Mouse (Mus musculus) heart, postnatal 0 days (tissue): ENCODE results near the gene Zswim7. TPM values are rescaled to one million over a fixed set of nuclear protein-coding genes. Genes with fewer than 3 reads are reported as not detected.

Source experiments
- ATAC-seq: fragments of 200-750 bp; cut with Nextera tagmentation; 2 replicates; pipeline ENCODE4 v1.8.0; 2017; ENCODE audit warnings: low read depth, moderate number of reproducible peaks, moderate library complexity; ENCODE audit not compliant: insufficient read depth
- DNase-seq: peaks from one replicate; pipeline ENCODE4 v3.0.0-alpha.2; 2016; ENCODE audit warnings: low spot score
- H3K27ac ChIP-seq: fragments of 300-500 bp; sonication (generic); 2 replicates; pipeline ENCODE4 v1.5.1; 2014; ENCODE audit warnings: low read depth, mild to moderate bottlenecking
- H3K27me3 ChIP-seq: fragments of 300-500 bp; sonication (generic); 2 replicates; pipeline ENCODE4 v1.6.1; 2014; ENCODE audit warnings: low read length, mixed read lengths; ENCODE audit not compliant: control insufficient read depth, insufficient read depth
- H3K36me3 ChIP-seq: fragments of 300-500 bp; sonication (generic); replicated peaks from 2 replicates; pipeline ENCODE4 v1.6.1; 2014; ENCODE audit warnings: low read length, mixed read lengths; ENCODE audit not compliant: control insufficient read depth, insufficient read depth
- H3K4me1 ChIP-seq: fragments of 300-500 bp; sonication (generic); 2 replicates; pipeline ENCODE4 v1.6.1; 2014; ENCODE audit warnings: antibody characterized with exemption; ENCODE audit not compliant: control insufficient read depth, insufficient read depth
- H3K4me2 ChIP-seq: fragments of 300-500 bp; sonication (generic); 2 replicates; pipeline ENCODE4 v1.6.1; 2014; ENCODE audit warnings: low read depth, mild to moderate bottlenecking, low read length, moderate library complexity
- H3K4me3 ChIP-seq: fragments of 300-500 bp; sonication (generic); 2 replicates; pipeline ENCODE4 v1.5.1; 2014; ENCODE audit warnings: low read depth, low read length
- H3K9ac ChIP-seq: fragments of 300-500 bp; sonication (generic); replicated peaks from 2 replicates; pipeline ENCODE4 v1.6.1; 2014; ENCODE audit warnings: low read depth, low read length, mixed read lengths
- H3K9me3 ChIP-seq: fragments of 300-500 bp; sonication (generic); replicated peaks from 2 replicates; pipeline ENCODE4 v1.6.1; 2016; ENCODE audit warnings: low read length; ENCODE audit not compliant: control insufficient read depth
- CTCF ChIP-seq: IDR thresholded peaks from 2 replicates; pipeline ENCODE4 v1.5.1; 2016; ENCODE audit warnings: antibody characterized with exemption, control low read depth, low read depth
- EP300 ChIP-seq: IDR thresholded peaks from 2 replicates; pipeline ENCODE4 v1.6.1; 2016; ENCODE audit warnings: antibody characterized with exemption, low read depth
- WGBS: fragments of 180-500 bp; shearing (Covaris S2); extraction: QIAGEN DNeasy Blood & Tissue Kit; methylation state at CpG from one replicate; pipeline ENCODE4 v1.1.7; 2014; 5-methylcytosine and 5-hydroxymethylcytosine counted together
- polyA plus RNA-seq: library from polyadenylated mRNA; unstranded; fragments of >200 nt; fragmentation: Nextera tagmentation; extraction: Ambion mirVana; gene quantifications from 2 replicates; pipeline ENCODE4 v1.2.1, GENCODE M21; 2015
- total RNA-seq: library from RNA; depleted of rRNA; stranded (reverse); fragments of >200 nt; gene quantifications from 2 replicates; pipeline ENCODE4 v1.2.3, GENCODE M21; 2014; ENCODE audit warnings: low replicate concordance

The Zswim7 gene
- total and polyA plus RNA-seq, 2 experiments from 2014 or later = 39.0 to 43.3 TPM

DNA sequence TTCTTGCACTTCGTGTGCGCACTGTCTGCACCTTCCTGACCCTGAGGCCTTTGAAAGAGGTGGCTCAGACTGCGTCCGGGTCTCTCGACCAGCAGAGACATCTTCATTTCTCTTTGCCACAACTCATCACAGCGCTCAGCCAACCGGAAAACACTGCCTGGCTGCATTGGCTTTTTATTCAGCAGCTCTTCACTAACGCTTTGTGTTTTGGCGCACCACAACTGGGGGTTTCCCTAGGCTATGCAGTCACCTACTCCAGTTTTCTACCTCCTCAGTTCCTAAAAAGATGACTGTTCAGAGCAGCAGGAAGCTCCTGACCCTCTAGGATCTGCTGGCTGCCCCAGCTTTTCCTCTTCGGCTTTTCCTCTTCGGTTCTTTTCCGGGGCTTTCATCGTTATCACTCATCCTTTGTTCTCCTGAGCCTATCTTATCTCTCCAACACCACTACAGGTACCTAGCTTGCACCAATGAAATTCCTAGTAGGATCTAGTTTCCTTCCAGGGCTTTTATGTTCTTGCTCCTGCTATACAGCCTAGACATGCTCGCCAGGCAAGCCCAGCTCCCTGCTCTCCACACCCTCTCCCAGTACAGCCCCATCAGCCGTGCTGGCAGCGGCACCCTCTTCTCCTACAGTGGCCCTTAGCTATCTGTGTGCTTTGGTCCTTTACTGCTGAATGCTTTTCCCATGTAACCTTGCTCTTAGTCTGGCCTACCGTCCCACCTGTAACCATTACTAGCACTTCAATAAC lies 14.5 kb downstream of the Zswim7 start:
- no peak overlapping the region for H3K4me2 ChIP-seq
- no peak for ATAC-seq
- WGBS = 57% methylated on average over 17 of the region's 17 CpGs
- no peak for DNase-seq
- no peaks in the 10 kb centered on the region for H3K9me3 ChIP-seq
- TF ChIP-seq EP300 (no peak), CTCF (no peak)
- H3K9ac ChIP-seq = no peak overlapping the region
- no peaks in the 10 kb centered on the region for H3K27me3 ChIP-seq
- no peak overlapping the region for H3K27ac ChIP-seq
- no peaks in the 10 kb centered on the region for H3K36me3 ChIP-seq
- H3K4me1 ChIP-seq = no peaks in the 10 kb centered on the region
- H3K4me3 ChIP-seq = no peak overlapping the region

DNA sequence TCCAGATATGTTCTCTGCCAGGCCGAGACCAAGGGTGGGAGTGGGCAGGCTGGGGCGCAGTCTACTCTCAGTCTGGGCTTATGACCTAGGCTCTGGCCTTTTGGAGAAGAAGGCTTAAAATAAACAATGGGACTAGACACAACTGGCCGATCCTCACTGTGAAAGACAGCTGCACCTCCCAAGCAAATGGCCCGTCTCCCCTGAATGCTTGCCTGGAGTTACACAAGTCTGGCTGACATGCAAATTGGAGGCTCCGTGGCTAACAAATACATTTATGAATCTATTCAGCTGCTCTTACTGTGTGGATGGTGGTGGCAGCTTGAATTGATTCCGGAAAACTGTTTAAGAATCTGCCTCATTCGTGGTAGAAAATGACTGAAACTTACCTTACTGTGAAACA lies 15.5 kb downstream of the Zswim7 start:
- WGBS = 94% methylated on average over 7 of the region's 7 CpGs
- no peaks in the 10 kb centered on the region for H3K9me3 ChIP-seq
- ATAC-seq (no peak), DNase-seq (no peak)
- TF ChIP-seq CTCF (no peak), EP300 (no peak)
- no peak overlapping the region for H3K27ac ChIP-seq
- no peak overlapping the region for H3K4me3 ChIP-seq
- H3K9ac ChIP-seq = no peak overlapping the region
- no peaks in the 10 kb centered on the region for H3K4me1 ChIP-seq
- no peaks in the 10 kb centered on the region for H3K36me3 ChIP-seq
- no peak overlapping the region for H3K4me2 ChIP-seq
- H3K27me3 ChIP-seq = no peaks in the 10 kb centered on the region

DNA sequence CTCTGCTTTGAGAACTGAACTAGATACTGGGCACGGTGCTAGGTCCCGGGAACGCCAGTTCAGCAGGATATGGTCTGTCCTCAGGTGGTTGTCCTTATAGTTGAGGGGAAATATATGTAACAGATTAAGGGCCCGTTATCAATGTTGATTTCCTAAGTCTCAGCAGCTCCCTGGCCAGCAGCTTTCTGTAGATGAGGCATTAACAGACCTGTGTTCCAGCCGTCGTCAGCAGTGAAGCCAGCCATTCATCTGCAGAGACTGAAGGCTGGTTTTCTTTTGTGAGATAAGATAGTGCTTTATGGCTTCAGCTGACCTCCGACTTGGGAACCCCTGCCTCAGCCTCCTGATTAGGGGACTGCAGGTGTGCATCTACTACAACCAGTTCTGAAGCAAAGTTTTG lies 17.2 kb downstream of the Zswim7 start:
- ATAC-seq = no peak

DNA sequence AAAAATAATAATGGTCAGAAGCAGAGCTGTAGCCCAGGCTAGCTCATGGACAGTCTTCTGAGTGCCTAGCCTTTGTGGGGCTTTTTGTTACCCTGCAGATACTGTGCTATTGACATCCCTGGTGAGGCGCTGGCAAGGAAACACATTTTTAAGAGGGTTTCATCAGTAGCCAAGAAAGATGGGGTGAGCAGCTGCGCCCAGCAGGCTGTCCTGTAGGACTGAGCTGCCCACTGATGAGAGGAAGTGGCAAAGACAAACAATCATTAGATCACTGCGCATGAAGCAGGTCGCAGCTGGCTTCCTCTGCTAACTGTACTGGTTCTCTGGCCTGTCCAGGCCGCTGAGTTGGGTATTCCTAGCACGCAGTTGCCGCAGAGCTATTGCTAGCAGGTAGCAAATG lies 17.6 kb downstream of the Zswim7 start:
- Histone ChIP-seq H3K4me1 (no peaks in the 10 kb centered on the region), H3K27ac (no peak overlapping the region), H3K9ac (no peak overlapping the region), H3K4me2 (no peak overlapping the region), H3K4me3 (no peak overlapping the region), H3K9me3 (no peaks in the 10 kb centered on the region), H3K36me3 (no peaks in the 10 kb centered on the region), H3K27me3 (no peaks in the 10 kb centered on the region)
- TF ChIP-seq CTCF (no peak), EP300 (no peak)
- WGBS = 75% methylated on average over 7 of the region's 7 CpGs
- DNase-seq (no peak), ATAC-seq (no peak)

More for the DNA sequence above, 17.2 kb downstream of the Zswim7 start:
- Histone ChIP-seq H3K4me3 (no peak overlapping the region), H3K9ac (no peak overlapping the region), H3K9me3 (no peaks in the 10 kb centered on the region), H3K4me1 (no peaks in the 10 kb centered on the region), H3K27ac (no peak overlapping the region), H3K4me2 (no peak overlapping the region), H3K27me3 (no peaks in the 10 kb centered on the region), H3K36me3 (no peaks in the 10 kb centered on the region)
- 40% methylated on average over 7 of the region's 7 CpGs for WGBS
- TF ChIP-seq CTCF (no peak), EP300 (no peak)
- no peak for DNase-seq

DNA sequence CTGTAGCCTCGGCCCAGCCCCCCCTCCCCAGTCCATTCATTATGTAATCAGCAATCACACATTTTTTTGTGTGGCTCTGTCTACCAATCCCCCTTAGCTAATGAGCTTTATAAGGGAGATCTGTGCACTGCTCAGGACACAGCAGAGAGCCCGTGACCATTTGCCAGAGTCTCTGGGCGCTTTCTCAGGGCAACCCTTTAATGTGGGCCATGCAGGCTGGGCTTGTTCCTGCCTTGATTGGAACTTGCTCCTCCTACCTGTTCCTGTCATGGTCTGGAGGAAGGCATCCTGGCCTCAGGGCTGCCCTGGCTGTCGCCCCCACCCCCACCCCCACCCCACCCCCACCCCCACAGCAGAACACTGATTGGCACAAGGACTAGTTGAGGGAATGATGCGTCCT lies 22.0 kb downstream of the Zswim7 start:
- no peak overlapping the region for H3K27ac ChIP-seq
- DNase-seq = no peak
- no peaks in the 10 kb centered on the region for H3K27me3 ChIP-seq
- ATAC-seq = no peak
- TF ChIP-seq EP300 = no peak
- no peak overlapping the region for H3K4me2 ChIP-seq
- H3K9ac ChIP-seq = no peak overlapping the region
- H3K4me1 ChIP-seq = no peaks in the 10 kb centered on the region
- WGBS = 55% methylated on average over 5 of the region's 5 CpGs
- no peaks in the 10 kb centered on the region for H3K36me3 ChIP-seq
- no peaks in the 10 kb centered on the region for H3K9me3 ChIP-seq
- H3K4me3 ChIP-seq = no peak overlapping the region

DNA sequence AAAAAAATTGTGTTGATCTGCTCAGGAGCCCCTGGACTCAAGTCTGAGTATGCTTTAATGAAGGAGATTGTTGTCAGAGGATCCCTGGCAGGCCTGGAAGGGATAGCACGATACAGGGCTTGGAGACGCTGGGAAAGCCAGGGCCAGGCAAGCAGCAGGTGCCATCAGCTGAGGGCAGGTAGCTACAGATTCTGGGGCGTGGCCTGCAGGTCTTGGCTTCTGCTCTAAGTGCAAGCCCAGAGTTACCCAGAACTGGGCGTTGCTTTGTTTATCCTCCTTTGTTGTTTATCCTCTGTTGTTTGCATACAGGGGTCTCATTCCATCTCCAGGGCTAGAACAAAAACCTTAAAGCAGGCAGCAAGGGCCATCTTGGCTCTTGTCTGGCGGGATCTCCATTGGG lies 27.8 kb downstream of the Zswim7 start:
- H3K4me2 ChIP-seq = no peak overlapping the region

More for the DNA sequence above, 27.8 kb downstream of the Zswim7 start:
- peaks cover 8% of the 10 kb centered on the region for H3K4me1 ChIP-seq
- TF ChIP-seq CTCF (no peak), EP300 (no peak)
- no peak for ATAC-seq
- no peak overlapping the region for H3K9ac ChIP-seq
- H3K4me3 ChIP-seq = no peak overlapping the region
- no peak for DNase-seq
- no peaks in the 10 kb centered on the region for H3K9me3 ChIP-seq
- WGBS = 82% methylated on average over 5 of the region's 5 CpGs
- no peaks in the 10 kb centered on the region for H3K36me3 ChIP-seq
- peaks cover 43% of the 10 kb centered on the region for H3K27me3 ChIP-seq
- no peak overlapping the region for H3K27ac ChIP-seq
